Mouse (Mus musculus) midbrain, postnatal 0 days (tissue): ENCODE measurements at regions not wholly inside any gene's neighbourhood (a gene's known extent, or its start where the extent isn't known, plus 50 kb on each side); places are given as distances from the start of the nearest gene placed in this dataset.
A peak's percentile ranks its signal among the peaks of the same experiment; 100 is the strongest.

ENCODE experiments used
- ATAC-seq: fragments of 200-750 bp; cut with Nextera tagmentation; 2 replicates; pipeline ENCODE4 v1.8.0; 2017; ENCODE audit warnings: moderate number of reproducible peaks, mild to moderate bottlenecking, moderate TSS enrichment, moderate library complexity; ENCODE audit not compliant: low FRiP score
- DNase-seq: peaks from one replicate; pipeline ENCODE4 v3.0.0-alpha.2; 2015; ENCODE audit warnings: low spot score
- H3K27ac ChIP-seq: fragments of 300-500 bp; sonication (generic); 2 replicates; pipeline ENCODE4 v1.5.1; 2014; ENCODE audit warnings: low read depth, mild to moderate bottlenecking, low read length, mixed read lengths
- H3K27me3 ChIP-seq: fragments of 300-500 bp; sonication (generic); 2 replicates; pipeline ENCODE4 v1.6.1; 2014; ENCODE audit warnings: low read length, control low read depth, mixed read lengths; ENCODE audit not compliant: insufficient read depth
- H3K36me3 ChIP-seq: fragments of 300-500 bp; sonication (generic); 2 replicates; pipeline ENCODE4 v1.6.1; 2014; ENCODE audit warnings: low read length, control low read depth, mixed read lengths; ENCODE audit not compliant: insufficient read depth
- H3K4me1 ChIP-seq: fragments of 300-500 bp; sonication (generic); 2 replicates; pipeline ENCODE4 v1.6.1; 2014; ENCODE audit warnings: mild to moderate bottlenecking, control low read depth, antibody characterized with exemption, low read length, mixed read lengths; ENCODE audit not compliant: insufficient read depth
- H3K4me2 ChIP-seq: fragments of 300-500 bp; sonication (generic); 2 replicates; pipeline ENCODE4 v1.6.1; 2014; ENCODE audit warnings: low read depth, mild to moderate bottlenecking, low read length, mixed read lengths; ENCODE audit not compliant: poor library complexity, severe bottlenecking
- H3K4me3 ChIP-seq: fragments of 300-500 bp; sonication (generic); 2 replicates; pipeline ENCODE4 v1.5.1; 2014; ENCODE audit warnings: low read depth, mild to moderate bottlenecking, low read length, moderate library complexity
- H3K9ac ChIP-seq: fragments of 300-500 bp; sonication (generic); replicated peaks from 2 replicates; pipeline ENCODE4 v1.6.1; 2014; ENCODE audit warnings: mild to moderate bottlenecking, low read length, moderate library complexity, mixed read lengths; ENCODE audit not compliant: poor library complexity, severe bottlenecking
- H3K9me3 ChIP-seq: fragments of 300-500 bp; sonication (generic); 2 replicates; pipeline ENCODE4 v1.6.1; 2016; ENCODE audit warnings: low read length, control low read depth
- CTCF ChIP-seq: IDR thresholded peaks from 2 replicates; pipeline ENCODE4 v1.5.1; 2016; ENCODE audit warnings: antibody characterized with exemption, mild to moderate bottlenecking
- WGBS: fragments of 180-500 bp; shearing (Covaris S2); extraction: QIAGEN DNeasy Blood & Tissue Kit; methylation state at CpG from one replicate; pipeline ENCODE4 v1.1.7; 2014; 5-methylcytosine and 5-hydroxymethylcytosine counted together

GRCm38 (mm10) chr6:101502149-101502548 is 124.5 kb upstream of the Pdzrn3 start:
- Histone ChIP-seq H3K4me1 (no peaks in the 10 kb centered on the region), H3K27ac (no peak overlapping the region), H3K4me2 (no peak overlapping the region), H3K9me3 (no peaks in the 10 kb centered on the region), H3K4me3 (no peak overlapping the region), H3K9ac (no peak overlapping the region), H3K27me3 (no peaks in the 10 kb centered on the region), H3K36me3 (no peaks in the 10 kb centered on the region)
- no peak for DNase-seq
- no peak for TF ChIP-seq CTCF
- ATAC-seq, result no peak
- 53% methylated on average over 5 of the region's 5 CpGs for WGBS

DNA sequence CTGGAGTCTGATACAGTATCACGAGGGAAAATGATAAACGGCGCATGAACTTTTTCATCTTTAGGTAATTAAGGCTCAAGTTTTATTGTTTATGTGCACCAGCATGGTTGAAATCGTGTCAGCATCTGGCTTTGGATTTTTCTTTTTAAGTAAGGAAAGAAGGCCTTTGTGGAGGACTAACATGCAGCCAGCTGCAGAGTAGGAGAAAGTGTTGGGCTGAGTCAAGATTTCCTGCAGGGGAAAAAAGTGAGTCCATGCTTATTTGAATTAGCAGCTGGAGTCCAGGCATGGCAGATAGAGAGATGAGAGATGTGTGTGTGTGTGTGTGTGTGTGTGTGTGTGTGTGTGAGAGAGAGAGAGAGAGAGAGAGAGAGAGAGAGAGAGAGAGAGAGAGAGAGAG is 124.0 kb upstream of the Pdzrn3 start:
- Histone ChIP-seq H3K27me3 (no peaks in the 10 kb centered on the region), H3K9me3 (no peaks in the 10 kb centered on the region), H3K4me3 (no peak overlapping the region), H3K36me3 (no peaks in the 10 kb centered on the region), H3K4me2 (no peak overlapping the region), H3K9ac (no peak overlapping the region), H3K27ac (no peak overlapping the region), H3K4me1 (no peaks in the 10 kb centered on the region)
- no peak for ATAC-seq
- no peak for TF ChIP-seq CTCF
- no peak for DNase-seq
- WGBS, result 70% methylated on average over 4 of the region's 4 CpGs

GRCm38 (mm10) chr6:101500202-101500601 is 122.5 kb upstream of the Pdzrn3 start:
- Histone ChIP-seq H3K4me3 (no peak overlapping the region), H3K9me3 (no peaks in the 10 kb centered on the region), H3K4me2 (no peak overlapping the region), H3K27ac (no peak overlapping the region), H3K27me3 (no peaks in the 10 kb centered on the region), H3K36me3 (no peaks in the 10 kb centered on the region), H3K4me1 (no peaks in the 10 kb centered on the region), H3K9ac (no peak overlapping the region)
- no peak for ATAC-seq
- TF ChIP-seq CTCF, result no peak
- no peak for DNase-seq

GRCm38 (mm10) chr6:101488466-101488865 is 110.8 kb upstream of the Pdzrn3 start:
- no peak for DNase-seq
- TF ChIP-seq CTCF, result no peak
- Histone ChIP-seq H3K9me3 (no peaks in the 10 kb centered on the region), H3K9ac (no peak overlapping the region), H3K4me3 (no peak overlapping the region), H3K4me1 (no peaks in the 10 kb centered on the region), H3K27ac (no peak overlapping the region), H3K36me3 (no peaks in the 10 kb centered on the region), H3K4me2 (no peak overlapping the region), H3K27me3 (no peaks in the 10 kb centered on the region)
- 59% methylated on average over 2 of the region's 2 CpGs for WGBS
- ATAC-seq, result no peak

DNA sequence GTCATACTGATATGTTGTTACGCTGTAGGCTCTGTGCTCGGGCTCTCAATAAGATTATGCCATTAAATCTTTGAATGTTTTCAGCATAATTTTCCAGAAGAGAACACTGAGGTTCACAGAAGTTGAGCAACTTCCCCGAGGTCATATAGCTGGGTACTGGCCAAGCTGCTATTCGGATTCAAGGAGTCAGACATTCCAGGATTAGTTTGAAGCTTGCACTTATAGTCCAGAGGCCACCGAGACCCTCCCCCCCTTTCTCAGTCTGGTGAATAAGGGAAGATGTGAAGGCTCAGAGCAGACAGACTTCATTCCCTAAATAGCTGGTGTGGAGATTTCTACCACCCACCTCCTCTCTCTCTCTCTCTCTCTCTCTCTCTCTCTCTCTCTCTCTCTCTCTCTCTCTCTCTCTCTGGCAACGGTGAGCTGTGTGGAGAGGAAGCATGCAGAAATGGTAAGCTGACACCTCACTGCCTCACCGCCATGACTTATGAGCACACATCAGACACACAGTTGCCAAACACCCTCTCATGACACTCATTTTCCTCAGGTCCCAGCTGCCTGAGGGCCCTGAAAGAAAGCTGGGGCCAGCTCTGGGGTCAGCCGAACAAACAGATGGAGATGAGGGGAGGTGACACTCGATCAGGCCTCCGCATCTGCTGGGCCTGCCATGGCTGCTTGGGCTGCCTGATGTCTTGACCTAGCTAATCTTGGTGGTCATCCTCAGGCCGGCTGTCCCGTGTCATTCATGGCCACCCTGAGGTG is 107.0 kb upstream of the Pdzrn3 start:
- DNase-seq (no peak), ATAC-seq (no peak)
- Histone ChIP-seq H3K27ac (no peak overlapping the region), H3K4me3 (no peak overlapping the region), H3K4me1 (no peaks in the 10 kb centered on the region), H3K27me3 (no peaks in the 10 kb centered on the region), H3K9ac (no peak overlapping the region), H3K36me3 (no peaks in the 10 kb centered on the region), H3K4me2 (no peak overlapping the region), H3K9me3 (no peaks in the 10 kb centered on the region)
- WGBS, result 64% methylated on average over 12 of the region's 12 CpGs
- no peak for TF ChIP-seq CTCF

GRCm38 (mm10) chr6:101482635-101483465 is 105.2 kb upstream of the Pdzrn3 start:
- Histone ChIP-seq H3K4me1 (no peaks in the 10 kb centered on the region), H3K9me3 (no peaks in the 10 kb centered on the region), H3K4me2 (no peak overlapping the region), H3K27ac (no peak overlapping the region), H3K36me3 (no peaks in the 10 kb centered on the region), H3K27me3 (no peaks in the 10 kb centered on the region), H3K9ac (no peak overlapping the region), H3K4me3 (no peak overlapping the region)
- TF ChIP-seq CTCF, result no peak
- WGBS, result 54% methylated on average over 9 of the region's 9 CpGs
- peak; percentile 59 for DNase-seq
- no peak for ATAC-seq
